Mouse (Mus musculus): ENCODE measurements around the gene Tsen54. TPM values are rescaled to one million over a fixed set of nuclear protein-coding genes. Genes with fewer than 3 reads are reported as not detected.
A peak's percentile ranks its signal among the peaks of the same experiment; 100 is the strongest.

The Tsen54 gene
- polyA plus RNA-seq (2012; rRNA removed): 36.4 and 43.4 TPM in 2 replicates

DNA sequence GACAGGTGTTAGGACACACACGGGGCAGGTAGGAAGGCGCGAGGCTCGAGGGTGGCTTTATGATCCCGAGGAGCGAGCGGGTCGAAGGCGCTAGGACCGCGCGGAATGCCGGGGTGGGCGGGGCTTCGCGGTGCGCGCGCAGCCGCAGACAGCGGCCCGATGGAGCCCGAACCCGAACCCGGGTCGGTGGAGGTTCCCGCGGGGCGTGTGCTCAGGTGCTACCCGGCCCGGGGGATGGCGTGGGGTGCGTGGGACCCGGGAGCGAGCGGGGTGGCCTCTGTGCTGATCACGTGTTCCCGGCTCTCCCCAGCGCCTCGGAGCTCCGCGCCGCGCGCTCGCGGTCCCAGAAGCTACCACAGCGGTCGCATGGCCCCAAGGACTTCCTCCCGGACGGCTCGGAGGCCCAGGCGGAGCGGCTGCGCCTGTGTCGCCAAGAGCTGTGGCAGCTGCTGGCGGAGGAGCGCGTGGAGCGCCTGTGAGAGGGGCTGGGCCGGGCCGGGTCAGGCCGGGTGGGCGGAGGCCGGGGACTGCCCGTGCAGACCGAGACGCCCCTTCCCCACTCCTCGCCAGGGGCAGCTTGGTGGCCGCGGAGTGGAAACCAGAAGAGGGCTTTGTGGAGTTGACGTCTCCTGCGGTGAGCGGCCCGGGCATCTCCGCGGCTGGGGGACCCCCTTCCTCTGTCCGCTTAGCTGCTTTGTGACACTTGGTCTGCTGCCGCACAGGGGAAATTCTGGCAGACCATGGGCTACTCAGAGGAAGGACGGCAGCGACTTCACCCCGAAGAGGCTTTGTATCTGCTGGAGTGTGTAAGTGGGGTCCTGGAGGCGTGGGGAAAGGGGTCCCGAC is at the start of gene Tsen54:
Tsen54 (plus strand) TSS at position 120 of the 846 bp plus-strand sequence.
- Histone ChIP-seq H3K27ac (ENCODE audit: insufficient read depth, low read depth, low read length) (peak within 1 kb of the TSS; percentile 76), H3K4me1 (ENCODE audit: control insufficient read depth, insufficient read depth, low read length) (peaks cover 30% of the 10 kb centered on the region; the same call in 1 of the 2 replicates), H3K27me3 (replicated peaks; ENCODE audit: control insufficient read depth, insufficient read depth, low read length) (no peaks in the 10 kb centered on the region), H3K36me3 (ENCODE audit: control insufficient read depth, insufficient read depth, low read length) (peaks cover 1% of the 10 kb centered on the region; the same call in 1 of the 2 replicates), H3K4me3 (ENCODE audit: insufficient read depth, low read depth, low read length) (peak within 1 kb of the TSS; percentile 87)
- DNase-seq: peak; percentile 93
- TF ChIP-seq CTCF (conservative IDR thresholded peaks at IDR 0.05; ENCODE audit: insufficient read depth, insufficient read length, low read depth, low read length): no peak
- TF ChIP-seq POLR2A (IDR thresholded peaks at IDR 0.05; ENCODE audit: low read depth, low read length): no peak
- WGBS: 1% methylated on average over 84 of the region's 84 CpGs

DNA sequence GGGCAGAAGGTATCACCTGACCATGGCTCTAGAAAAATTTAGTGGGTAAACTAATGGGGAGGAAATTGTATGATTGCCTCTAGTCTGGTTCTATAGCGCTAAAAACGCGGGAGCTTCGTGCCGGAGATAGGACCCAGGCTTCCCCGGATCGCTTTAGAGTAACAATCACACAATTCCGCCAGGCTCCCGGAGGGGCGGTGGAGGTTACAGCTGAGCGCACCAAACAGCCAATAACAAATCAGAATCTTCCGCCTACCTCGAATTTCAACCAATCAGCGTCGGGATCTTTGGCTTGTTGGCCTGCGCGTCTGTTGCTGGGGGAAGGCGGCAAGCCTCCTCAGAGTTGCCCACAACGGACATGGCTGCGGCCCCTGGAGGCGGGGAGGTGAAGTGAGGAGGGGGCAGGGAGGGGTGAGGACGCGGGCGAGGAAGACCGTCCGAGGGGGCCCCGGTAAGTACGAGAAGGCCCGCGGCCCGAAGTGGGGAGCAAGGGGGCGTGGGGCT is 49.4 kb upstream of the Tsen54 start, which contains the start of gene Tmem94:
Tmem94 (plus strand) TSS at position 331 of the 504 bp plus-strand sequence.
- peak within 1 kb of the TSS; percentile 99 for H3K27ac ChIP-seq (ENCODE audit: insufficient read depth, low read depth, low read length)
- H3K27me3 ChIP-seq (replicated peaks; ENCODE audit: control insufficient read depth, insufficient read depth, low read length): no peaks in the 10 kb centered on the region
- TF ChIP-seq POLR2A (IDR thresholded peaks at IDR 0.05; ENCODE audit: low read depth, low read length): peak; percentile 35
- no peak for TF ChIP-seq CTCF (conservative IDR thresholded peaks at IDR 0.05; ENCODE audit: insufficient read depth, insufficient read length, low read depth, low read length)
- DNase-seq: peak; percentile 98
- peak within 1 kb of the TSS; percentile 91 for H3K4me3 ChIP-seq (ENCODE audit: insufficient read depth, low read depth, low read length)
- whole genome bisulfite sequencing: under 1% methylated on average over 31 of the region's 32 CpGs
- H3K4me1 ChIP-seq (ENCODE audit: control insufficient read depth, insufficient read depth, low read length): peaks cover 13% of the 10 kb centered on the region; the same call in 1 of the 2 replicates
- H3K36me3 ChIP-seq (ENCODE audit: control insufficient read depth, insufficient read depth, low read length): no peaks in the 10 kb centered on the region

DNA sequence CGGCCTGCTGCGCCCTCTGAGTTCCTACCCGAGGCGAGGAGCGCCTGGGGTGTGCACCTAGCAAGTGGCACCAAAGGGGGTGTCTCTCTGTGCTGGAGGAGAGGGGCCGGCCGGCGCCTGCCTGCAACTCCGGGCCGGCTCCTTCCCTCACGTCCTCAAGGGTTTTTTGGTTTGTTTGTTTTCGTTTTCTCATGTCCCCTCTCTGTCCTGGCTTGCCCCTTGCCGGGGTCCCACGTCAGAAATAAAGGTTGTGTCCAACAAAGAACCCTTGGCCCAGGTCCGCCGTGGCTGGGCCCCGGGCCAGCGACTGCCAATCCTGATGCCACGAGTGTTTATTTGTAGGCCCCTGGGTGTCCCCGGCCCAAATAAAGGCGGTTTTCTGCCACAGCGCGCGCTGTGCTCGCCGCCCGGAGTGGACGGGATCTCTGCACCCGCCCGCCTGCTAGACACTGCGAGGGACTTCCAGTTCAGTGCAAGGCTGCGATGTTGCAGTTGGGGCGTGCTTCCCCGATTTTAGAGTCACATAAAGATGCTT is 48.9 kb upstream of the Tsen54 start:
- H3K27ac ChIP-seq (ENCODE audit: insufficient read depth, low read depth, low read length): peak overlapping the region; percentile 99

DNA sequence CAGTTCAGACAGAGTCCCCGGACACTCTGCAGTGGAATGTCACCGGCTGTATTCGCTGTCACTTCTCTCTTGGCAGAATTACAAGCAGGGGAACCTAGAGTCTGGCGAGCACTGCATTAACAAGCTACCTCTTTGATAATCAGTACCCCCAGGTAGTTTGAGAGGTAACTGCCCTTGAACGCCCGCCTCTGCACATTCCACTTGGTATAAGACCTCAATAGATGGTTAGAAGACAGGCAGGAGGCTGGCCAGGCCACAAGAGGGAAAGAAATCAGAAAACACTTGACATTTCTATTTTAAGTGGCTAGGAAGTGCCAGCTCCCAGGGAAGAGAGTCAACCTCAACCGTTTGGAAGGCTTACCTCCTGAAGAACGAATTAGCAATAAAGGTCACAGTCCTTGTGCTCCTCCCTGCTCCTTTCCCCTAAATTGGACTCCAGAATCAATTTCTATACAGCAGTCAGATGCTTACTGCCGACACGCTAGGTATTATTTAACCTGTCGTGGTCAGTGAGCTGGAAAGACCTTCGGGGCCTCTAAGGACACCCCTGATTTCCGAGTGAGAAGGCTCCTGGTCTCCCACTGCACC is 48.1 kb upstream of the Tsen54 start:
- WGBS: 14% methylated on average over 13 of the region's 13 CpGs

More for the DNA sequence above, 48.9 kb upstream of the Tsen54 start:
- under 1% methylated on average over 34 of the region's 34 CpGs for WGBS
- peaks cover 13% of the 10 kb centered on the region; the same call in 1 of the 2 replicates for H3K4me1 ChIP-seq (ENCODE audit: control insufficient read depth, insufficient read depth, low read length)
- H3K27me3 ChIP-seq (replicated peaks; ENCODE audit: control insufficient read depth, insufficient read depth, low read length): no peaks in the 10 kb centered on the region
- DNase-seq: peak; percentile 76
- H3K4me3 ChIP-seq (ENCODE audit: insufficient read depth, low read depth, low read length): peak overlapping the region; percentile 91
- TF ChIP-seq POLR2A (IDR thresholded peaks at IDR 0.05; ENCODE audit: low read depth, low read length) (no peak), CTCF (conservative IDR thresholded peaks at IDR 0.05; ENCODE audit: insufficient read depth, insufficient read length, low read depth, low read length) (no peak)
- no peaks in the 10 kb centered on the region for H3K36me3 ChIP-seq (ENCODE audit: control insufficient read depth, insufficient read depth, low read length)

DNA sequence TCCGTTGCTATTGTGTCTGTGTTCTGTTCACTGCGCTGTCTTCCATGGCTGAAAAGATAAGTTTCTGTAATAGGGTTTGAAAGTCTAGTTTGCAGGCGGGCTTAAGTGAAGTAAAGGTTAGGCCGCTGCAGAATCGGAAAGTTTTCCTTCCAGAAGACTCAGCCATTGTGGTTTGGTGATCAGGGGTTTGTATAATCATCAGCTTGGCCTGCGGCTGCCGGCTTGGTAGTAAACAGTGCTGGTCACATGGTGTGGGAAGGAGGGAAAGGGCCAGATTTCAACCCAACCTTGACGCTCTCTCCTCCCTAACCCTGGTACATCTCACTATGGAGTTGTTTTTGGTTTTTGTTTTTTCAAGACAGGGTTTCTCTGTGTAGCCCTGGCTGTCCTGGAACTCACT is 47.5 kb upstream of the Tsen54 start:
- peak; percentile 91 for DNase-seq
- Histone ChIP-seq H3K4me3 (ENCODE audit: insufficient read depth, low read depth, low read length) (peak overlapping the region; percentile 91), H3K27me3 (replicated peaks; ENCODE audit: control insufficient read depth, insufficient read depth, low read length) (no peaks in the 10 kb centered on the region), H3K27ac (ENCODE audit: insufficient read depth, low read depth, low read length) (peak overlapping the region; percentile 99), H3K36me3 (ENCODE audit: control insufficient read depth, insufficient read depth, low read length) (no peaks in the 10 kb centered on the region), H3K4me1 (ENCODE audit: control insufficient read depth, insufficient read depth, low read length) (peaks cover 13% of the 10 kb centered on the region; the same call in 1 of the 2 replicates)
- WGBS: 39% methylated on average over 8 of the region's 8 CpGs
- TF ChIP-seq CTCF (conservative IDR thresholded peaks at IDR 0.05; ENCODE audit: insufficient read depth, insufficient read length, low read depth, low read length) (no peak), POLR2A (IDR thresholded peaks at IDR 0.05; ENCODE audit: low read depth, low read length) (no peak)

More for the DNA sequence above, 48.1 kb upstream of the Tsen54 start:
- DNase-seq: peak; percentile 73
- Histone ChIP-seq H3K27me3 (replicated peaks; ENCODE audit: control insufficient read depth, insufficient read depth, low read length) (no peaks in the 10 kb centered on the region), H3K36me3 (ENCODE audit: control insufficient read depth, insufficient read depth, low read length) (no peaks in the 10 kb centered on the region), H3K4me1 (ENCODE audit: control insufficient read depth, insufficient read depth, low read length) (peaks cover 13% of the 10 kb centered on the region; the same call in 1 of the 2 replicates), H3K4me3 (ENCODE audit: insufficient read depth, low read depth, low read length) (peak overlapping the region; percentile 91), H3K27ac (ENCODE audit: insufficient read depth, low read depth, low read length) (peak overlapping the region; percentile 99)
- TF ChIP-seq POLR2A (IDR thresholded peaks at IDR 0.05; ENCODE audit: low read depth, low read length) (no peak), CTCF (conservative IDR thresholded peaks at IDR 0.05; ENCODE audit: insufficient read depth, insufficient read length, low read depth, low read length) (no peak)

DNA sequence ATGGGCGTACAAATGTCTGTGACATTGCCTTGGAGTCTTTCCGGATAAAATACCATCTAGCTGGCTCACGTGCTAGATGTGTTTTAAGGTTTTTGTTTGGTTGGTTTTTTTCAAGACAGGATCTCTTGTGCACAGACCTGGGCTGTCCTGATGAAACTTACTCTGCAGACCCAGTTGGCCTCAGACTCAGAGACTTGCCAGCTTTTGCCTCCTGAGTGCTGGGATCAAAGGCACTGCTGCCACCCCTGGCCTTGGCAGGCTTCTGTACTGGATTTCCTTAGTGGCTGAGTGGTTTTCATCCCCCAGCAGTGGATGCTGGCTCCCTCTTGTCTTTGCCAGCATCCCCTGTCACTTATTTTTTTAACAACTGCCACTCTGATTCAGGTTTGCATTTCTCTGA is 45.6 kb upstream of the Tsen54 start:
- peaks cover 13% of the 10 kb centered on the region; the same call in 1 of the 2 replicates for H3K4me1 ChIP-seq (ENCODE audit: control insufficient read depth, insufficient read depth, low read length)
- peak overlapping the region; percentile 62 for H3K27ac ChIP-seq (ENCODE audit: insufficient read depth, low read depth, low read length)
- no peak for DNase-seq
- H3K36me3 ChIP-seq (ENCODE audit: control insufficient read depth, insufficient read depth, low read length): no peaks in the 10 kb centered on the region
- TF ChIP-seq CTCF (conservative IDR thresholded peaks at IDR 0.05; ENCODE audit: insufficient read depth, insufficient read length, low read depth, low read length) (no peak), POLR2A (IDR thresholded peaks at IDR 0.05; ENCODE audit: low read depth, low read length) (no peak)
- H3K4me3 ChIP-seq (ENCODE audit: insufficient read depth, low read depth, low read length): no peak overlapping the region
- WGBS: 49% methylated on average over 3 of the region's 3 CpGs
- no peaks in the 10 kb centered on the region for H3K27me3 ChIP-seq (replicated peaks; ENCODE audit: control insufficient read depth, insufficient read depth, low read length)
